21 mouse cellular contexts compared by ENCODE assay signal in genomic region chr17:43156116-43156515, GRCm38 (mm10).
DNase-seq lines count a peak whose midpoint lies in the region; ATAC-seq and TF ChIP-seq lines count a peak whose summit lies in the region.
"Had no signal": no experiment of that assay in that cellular context is flagged by ENCODE, and none has a peak within 500 bp of the region (broad histone marks: within the 10 kb centered on the region; RNA-seq: fewer than 3 reads in every experiment).

No protein-coding gene starts in this region.

- no peak overlapping the region for H3K4me3 ChIP-seq in heart, embryonic 10.5 days
- no peak overlapping the region for H3K4me3 ChIP-seq in kidney, postnatal 0 days (replicated peaks; ENCODE audit: low read depth, low read length)
- no peak overlapping the region for H3K4me3 ChIP-seq in stomach, embryonic 15.5 days (replicated peaks)
- H3K4me3 ChIP-seq: embryonic facial prominence, embryonic 12.5 days; forebrain, embryonic 10.5 days; forebrain, embryonic 15.5 days; heart, embryonic 15.5 days; hindbrain, embryonic 13.5 days had no signal

- H3K9me3 ChIP-seq in heart, embryonic 10.5 days = no peaks in the 10 kb centered on the region
- H3K9me3 ChIP-seq in kidney, postnatal 0 days (replicated peaks; ENCODE audit: low read length) = no peaks in the 10 kb centered on the region
- no peaks in the 10 kb centered on the region for H3K9me3 ChIP-seq in stomach, embryonic 15.5 days
- H3K9me3 ChIP-seq: embryonic facial prominence, embryonic 12.5 days; forebrain, embryonic 10.5 days; forebrain, embryonic 15.5 days; heart, embryonic 15.5 days; hindbrain, embryonic 13.5 days had no signal

- H3K36me3 ChIP-seq in heart, embryonic 10.5 days = no peaks in the 10 kb centered on the region
- no peaks in the 10 kb centered on the region for H3K36me3 ChIP-seq in kidney, postnatal 0 days (ENCODE audit: insufficient read depth, low read length)
- no peaks in the 10 kb centered on the region for H3K36me3 ChIP-seq in stomach, embryonic 15.5 days
- H3K36me3 ChIP-seq: embryonic facial prominence, embryonic 12.5 days; forebrain, embryonic 10.5 days; forebrain, embryonic 15.5 days; heart, embryonic 15.5 days; hindbrain, embryonic 13.5 days had no signal

- H3K27me3 ChIP-seq in heart, embryonic 10.5 days (ENCODE audit: insufficient read depth, poor library complexity, severe bottlenecking) = no peaks in the 10 kb centered on the region; the same call in 1 of the 2 replicates
- no peaks in the 10 kb centered on the region for H3K27me3 ChIP-seq in kidney, postnatal 0 days (ENCODE audit: insufficient read depth, low read length)
- no peaks in the 10 kb centered on the region for H3K27me3 ChIP-seq in stomach, embryonic 15.5 days (replicated peaks)
- H3K27me3 ChIP-seq: embryonic facial prominence, embryonic 12.5 days; forebrain, embryonic 15.5 days; heart, embryonic 15.5 days; hindbrain, embryonic 13.5 days had no signal

- DNase-seq in heart, embryonic 10.5 days (ENCODE audit: low spot score) = peak; percentile 27
- no peak for DNase-seq in heart, adult 18-20 months
- peak; percentile 51 for DNase-seq in kidney, postnatal 0 days (ENCODE audit: low spot score)
- no peak for DNase-seq in kidney, postnatal 36 days
- DNase-seq in fat pad, adult 2 months (ENCODE audit: extremely low read depth, low read depth, low spot score) = peak; percentile 83
- DNase-seq in layer of hippocampus, adult 18-20 months (ENCODE audit: low spot score in 2 of 2) = no peak
- DNase-seq in ovary, postnatal 10 days (ENCODE audit: low spot score) = no peak
- DNase-seq: adrenal gland, postnatal 10 days; cerebellum, adult 11 months; cerebellum, adult 8-10 months; cerebellum, postnatal 14 days; embryo, embryonic 11 days; gastrocnemius, postnatal 10 days; heart, postnatal 14 days had no signal

- no peak overlapping the region for H3K27ac ChIP-seq in heart, embryonic 10.5 days
- H3K27ac ChIP-seq in kidney, postnatal 0 days = no peak overlapping the region
- H3K27ac ChIP-seq in stomach, embryonic 15.5 days = no peak overlapping the region; the same call in 1 of the 2 replicates
- H3K27ac ChIP-seq: embryonic facial prominence, embryonic 12.5 days; forebrain, embryonic 10.5 days; forebrain, embryonic 15.5 days; heart, embryonic 15.5 days; hindbrain, embryonic 13.5 days; hindbrain, postnatal 0 days had no signal

- 69% methylated on average over 5 of the region's 5 CpGs for WGBS in heart, embryonic 10.5 days
- WGBS in kidney, postnatal 0 days = 20% methylated on average over 5 of the region's 5 CpGs
- 41% methylated on average over 5 of the region's 5 CpGs for WGBS in stomach, embryonic 15.5 days

- H3K4me2 ChIP-seq in kidney, postnatal 0 days (ENCODE audit: low read length) = no peak overlapping the region
- H3K4me2 ChIP-seq in stomach, embryonic 15.5 days = no peak overlapping the region
- H3K4me2 ChIP-seq: embryonic facial prominence, embryonic 12.5 days; forebrain, embryonic 15.5 days; heart, embryonic 15.5 days had no signal

- no peak for TF ChIP-seq CTCF in kidney, postnatal 0 days (IDR thresholded peaks at IDR 0.05; ENCODE audit: low read depth)

- ATAC-seq in kidney, postnatal 0 days (replicated peaks; ENCODE audit: low FRiP score, low read depth) = peak; percentile 46; the same call in 1 of the 2 replicates
- ATAC-seq in stomach, embryonic 15.5 days (ENCODE audit: insufficient read depth, low FRiP score, low read depth) = peak; percentile 43; the same call in 1 of the 2 replicates
- ATAC-seq: forebrain, embryonic 15.5 days; hindbrain, postnatal 0 days had no signal

- H3K9ac ChIP-seq in kidney, postnatal 0 days (ENCODE audit: low read depth, low read length) = no peak overlapping the region
- H3K9ac ChIP-seq in stomach, embryonic 15.5 days = no peak overlapping the region
- H3K9ac ChIP-seq: embryonic facial prominence, embryonic 12.5 days; forebrain, embryonic 15.5 days; heart, embryonic 15.5 days; hindbrain, embryonic 13.5 days had no signal

- H3K4me1 ChIP-seq in heart, embryonic 10.5 days = peaks cover 13% of the 10 kb centered on the region
- peaks cover 7% of the 10 kb centered on the region; the same call in 1 of the 2 replicates for H3K4me1 ChIP-seq in kidney, postnatal 0 days (replicated peaks; ENCODE audit: insufficient read depth, low read length)
- H3K4me1 ChIP-seq in stomach, embryonic 15.5 days = peaks cover 9% of the 10 kb centered on the region

Comparison
In these comparisons a context has a peak if more than half of its experiments do, and no peak if none do; other contexts are left out.
1. DNase-seq: peak in heart, embryonic 10.5 days (single experiment), kidney, postnatal 0 days (single experiment) and fat pad, adult 2 months (single experiment); none in heart, adult 18-20 months (0 of 2), kidney, postnatal 36 days (0 of 2), layer of hippocampus, adult 18-20 months (0 of 2) and ovary, postnatal 10 days (single experiment).